17 mouse cellular contexts compared by ENCODE assay signal in genomic region chr16:37367426-37367825, GRCm38 (mm10). TPM values are rescaled to one million over a fixed set of nuclear protein-coding genes. Genes with fewer than 3 reads are reported as not detected.
"Had no signal": no experiment of that assay in that cellular context is flagged by ENCODE, and none has a peak within 500 bp of the region (broad histone marks: within the 10 kb centered on the region; RNA-seq: fewer than 3 reads in every experiment).

No protein-coding gene starts in this region.

- H3K4me1 ChIP-seq: kidney, embryonic 15.5 days; limb, embryonic 12.5 days; liver, embryonic 13.5 days; midbrain, embryonic 13.5 days; neural tube, embryonic 15.5 days had no signal

- H3K9me3 ChIP-seq: kidney, embryonic 15.5 days; limb, embryonic 12.5 days; liver, embryonic 13.5 days; midbrain, embryonic 13.5 days; neural tube, embryonic 15.5 days had no signal

- H3K4me2 ChIP-seq: kidney, embryonic 15.5 days; limb, embryonic 12.5 days; liver, embryonic 13.5 days; midbrain, embryonic 13.5 days; neural tube, embryonic 15.5 days had no signal

- H3K27ac ChIP-seq: kidney, embryonic 15.5 days; limb, embryonic 12.5 days; liver, embryonic 13.5 days; midbrain, embryonic 13.5 days; neural tube, embryonic 15.5 days; stomach, postnatal 0 days had no signal

- ATAC-seq: midbrain, embryonic 13.5 days had no signal

- H3K4me3 ChIP-seq: kidney, embryonic 15.5 days; limb, embryonic 12.5 days; liver, embryonic 13.5 days; midbrain, embryonic 13.5 days; myocyte; neural tube, embryonic 15.5 days had no signal

- H3K27me3 ChIP-seq: kidney, embryonic 15.5 days; limb, embryonic 12.5 days; liver, embryonic 13.5 days; midbrain, embryonic 13.5 days; neural tube, embryonic 15.5 days had no signal

- H3K9ac ChIP-seq: kidney, embryonic 15.5 days; limb, embryonic 12.5 days; liver, embryonic 13.5 days; midbrain, embryonic 13.5 days; neural tube, embryonic 15.5 days had no signal

- DNase-seq: kidney, postnatal 14 days; liver; liver, embryonic 13.5 days; lung, adult 18-20 months; right cerebral cortex, adult 18-20 months; right cerebral cortex, postnatal 25 days; thymus, adult 18-20 months; thymus, postnatal 14 days had no signal

- H3K36me3 ChIP-seq: kidney, embryonic 15.5 days; limb, embryonic 12.5 days; liver, embryonic 13.5 days; midbrain, embryonic 13.5 days; neural tube, embryonic 15.5 days had no signal

RNA-seq across cellular contexts. Expression of gene Stxbp5l, which starts 17.3 kb away (rescaled TPM):
- total RNA-seq: megakaryocyte progenitor cell, adult 5-6 weeks had no signal
- polyA plus RNA-seq: large intestine, adult 2 months; myocyte; small intestine, adult 2 months had no signal
